ENCODE assay signal across 26 mouse cellular contexts in the genomic region with DNA sequence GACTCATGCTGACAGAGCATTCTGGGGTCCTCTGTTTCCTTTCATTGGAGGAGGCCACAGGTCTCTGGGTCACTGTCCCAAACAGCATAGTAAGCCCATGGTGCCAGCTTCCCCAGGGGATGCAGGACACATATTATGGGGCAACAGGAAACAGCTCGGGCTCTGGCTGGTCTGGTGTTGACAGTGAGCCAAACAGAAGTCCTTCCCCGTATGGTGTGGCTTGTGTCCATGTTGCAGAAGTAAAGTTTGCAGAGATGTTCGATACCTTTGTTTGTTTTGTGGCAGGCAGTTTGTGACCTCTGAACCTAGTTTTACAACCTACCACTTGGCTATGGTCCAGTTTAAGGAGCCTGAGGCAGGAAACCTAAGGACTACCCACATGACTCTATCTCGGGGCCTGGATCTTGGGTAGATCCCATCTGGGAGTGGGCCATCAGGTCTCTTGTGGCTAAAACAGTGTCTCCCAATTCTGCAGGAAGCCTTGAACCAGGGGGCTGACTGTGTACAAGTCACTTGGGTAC. TPM values are rescaled to one million over a fixed set of nuclear protein-coding genes. Genes with fewer than 3 reads are reported as not detected.
"Had no signal": no experiment of that assay in that cellular context is flagged by ENCODE, and none has a peak within 500 bp of the region (broad histone marks: within the 10 kb centered on the region; RNA-seq: fewer than 3 reads in every experiment).

No protein-coding gene starts in this region.

- H3K27ac ChIP-seq: heart, adult 2 months; heart, embryonic 13.5 days; heart, embryonic 15.5 days; hindbrain, embryonic 13.5 days; hindbrain, embryonic 15.5 days; hindbrain, postnatal 0 days; kidney, embryonic 15.5 days; kidney, postnatal 0 days; limb, embryonic 13.5 days; limb, embryonic 15.5 days had no signal

- H3K27me3 ChIP-seq: heart, embryonic 13.5 days; heart, embryonic 15.5 days; hindbrain, embryonic 13.5 days; hindbrain, embryonic 15.5 days; kidney, embryonic 15.5 days; limb, embryonic 13.5 days; limb, embryonic 15.5 days had no signal

- H3K36me3 ChIP-seq: heart, embryonic 13.5 days; heart, embryonic 15.5 days; hindbrain, embryonic 13.5 days; hindbrain, embryonic 15.5 days; kidney, embryonic 15.5 days; limb, embryonic 13.5 days; limb, embryonic 15.5 days had no signal

- H3K9me3 ChIP-seq: heart, embryonic 15.5 days; hindbrain, embryonic 15.5 days; kidney, embryonic 15.5 days; limb, embryonic 13.5 days; limb, embryonic 15.5 days had no signal

- DNase-seq: gastrocnemius, postnatal 14 days; gastrocnemius, postnatal 36 days; heart, adult 11 months; heart, adult 2 months; heart, postnatal 14 days; heart, postnatal 36 days; kidney, adult 11 months; kidney, adult 2 months; kidney, adult 9 months; kidney, postnatal 14 days; kidney, postnatal 36 days; layer of hippocampus, adult 9-11 months; layer of hippocampus, postnatal 36 days; left cerebral cortex, postnatal 4 days had no signal

- ATAC-seq: hindbrain, postnatal 0 days; intestine, embryonic 16.5 days had no signal

- H3K4me1 ChIP-seq: heart, embryonic 13.5 days; heart, embryonic 15.5 days; hindbrain, embryonic 13.5 days; hindbrain, embryonic 15.5 days; kidney, embryonic 15.5 days; limb, embryonic 13.5 days; limb, embryonic 15.5 days had no signal

- H3K4me2 ChIP-seq: heart, embryonic 11.5 days; heart, embryonic 13.5 days; heart, embryonic 15.5 days; hindbrain, embryonic 13.5 days; hindbrain, embryonic 15.5 days; kidney, embryonic 15.5 days; limb, embryonic 13.5 days; limb, embryonic 15.5 days had no signal

- H3K4me3 ChIP-seq: heart, adult 2 months; heart, embryonic 13.5 days; heart, embryonic 15.5 days; hindbrain, embryonic 13.5 days; hindbrain, embryonic 15.5 days; kidney, embryonic 15.5 days; limb, embryonic 13.5 days; limb, embryonic 15.5 days had no signal

- H3K9ac ChIP-seq: heart, embryonic 13.5 days; heart, embryonic 15.5 days; hindbrain, embryonic 13.5 days; hindbrain, embryonic 15.5 days; kidney, embryonic 15.5 days; limb, embryonic 13.5 days; limb, embryonic 15.5 days had no signal

RNA-seq across cellular contexts. Expression of gene Gm10358, which starts 21.6 kb away (rescaled TPM):
- polyA plus RNA-seq: hindbrain, embryonic 13.5 days; hindbrain, embryonic 15.5 days; hindbrain, postnatal 0 days; intestine, embryonic 14.5 days; kidney, embryonic 15.5 days had no signal
